Mouse (Mus musculus) kidney, postnatal 14 days (tissue): Measurements from ENCODE around the gene Tgm6.

Experiments used
- DNase-seq: peaks from one replicate; pipeline ENCODE4 v3.0.0; 2022; ENCODE audit warnings: mixed read lengths

Gene Tgm6

DNA sequence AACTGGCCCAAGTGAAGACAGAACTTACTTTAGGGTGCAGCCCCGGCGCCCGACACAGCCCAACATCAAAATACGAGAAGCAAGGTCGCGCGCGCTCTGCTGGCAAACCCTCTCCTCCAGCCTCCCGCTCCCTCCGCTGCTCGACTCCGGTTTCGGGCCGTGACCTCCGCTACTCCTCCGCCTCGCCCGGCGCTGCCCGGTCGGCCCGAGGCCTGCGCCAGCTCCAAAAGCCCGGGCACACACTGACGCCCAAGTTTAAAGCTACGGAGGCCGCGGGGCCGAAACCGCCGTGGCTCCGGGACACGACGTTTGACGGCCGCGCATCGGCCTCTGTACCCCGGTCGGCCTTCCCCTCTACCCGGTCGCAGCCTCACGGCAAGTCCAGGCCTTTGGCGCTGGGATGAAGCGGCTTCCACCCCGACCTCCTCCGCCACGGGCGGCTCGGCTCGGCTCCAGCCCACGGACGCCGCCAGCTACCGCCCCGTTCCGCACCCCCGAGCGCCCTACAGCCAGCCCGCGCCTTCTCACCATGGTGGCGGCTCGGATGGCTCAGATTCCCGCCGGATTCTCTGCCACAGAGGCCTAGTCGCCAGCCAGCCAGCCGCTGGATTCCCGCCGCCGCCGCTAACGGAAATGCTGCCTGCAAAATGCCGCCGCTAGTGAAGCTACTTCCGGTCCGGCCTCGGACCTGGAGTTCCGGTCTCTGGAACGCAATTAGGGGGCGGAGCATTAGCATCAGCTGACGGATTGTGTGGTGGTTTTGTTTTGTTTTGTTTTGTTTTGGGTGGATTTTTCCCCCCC lies 66.7 kb downstream of the Tgm6 start, which contains the start of gene Snrpb:
TSS of gene Snrpb (minus strand) at position 698 of the 801 bp plus-strand sequence.
- DNase-seq = peak; percentile 94

- DNase-seq = no peak
Observed at GRCm38 (mm10) chr2:130179507-130180019, 67.3 kb downstream of the Tgm6 start.

DNA sequence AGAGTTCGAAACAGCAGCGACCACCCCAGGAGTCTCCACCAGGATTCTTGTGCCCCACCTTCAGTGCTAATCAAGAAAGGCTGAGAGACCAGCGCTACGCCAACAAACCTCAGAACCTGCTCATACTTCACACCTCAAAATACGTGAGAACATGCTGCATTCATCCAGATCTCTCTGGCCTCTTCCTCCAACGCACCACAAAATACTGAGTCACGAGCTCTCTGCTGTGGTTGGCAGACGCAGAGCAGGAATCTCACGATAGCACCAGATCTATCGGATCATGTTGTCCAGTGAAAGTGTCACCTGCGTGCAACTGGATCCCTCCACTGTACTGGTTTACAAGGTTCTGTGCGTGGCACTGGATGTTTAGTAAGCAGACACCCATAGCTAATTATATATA lies 76.2 kb downstream of the Tgm6 start:
- no peak for DNase-seq

DNA sequence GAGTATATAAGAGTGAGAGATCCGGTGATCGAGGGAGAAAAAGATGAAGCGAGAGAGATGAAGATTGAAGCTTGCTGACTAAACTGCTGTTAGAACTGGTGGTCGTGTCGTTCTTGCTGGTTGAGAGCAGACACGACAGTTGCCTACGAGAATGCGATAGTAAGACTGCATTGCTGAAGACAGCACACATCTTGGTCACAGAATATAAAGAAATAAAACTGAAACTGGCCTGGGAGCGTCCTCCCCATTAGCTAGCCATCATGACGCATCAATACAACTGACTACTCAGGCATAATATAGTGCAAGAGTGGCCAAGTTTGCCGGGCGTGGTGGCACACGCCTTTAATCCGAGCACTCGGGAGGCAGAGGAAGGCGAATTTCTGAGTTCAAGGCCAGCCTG lies 82.7 kb downstream of the Tgm6 start, which contains the start of gene Tmc2:
TSS of gene Tmc2 (plus strand) at position 301 of the 400 bp plus-strand sequence.
- no peak for DNase-seq

DNA sequence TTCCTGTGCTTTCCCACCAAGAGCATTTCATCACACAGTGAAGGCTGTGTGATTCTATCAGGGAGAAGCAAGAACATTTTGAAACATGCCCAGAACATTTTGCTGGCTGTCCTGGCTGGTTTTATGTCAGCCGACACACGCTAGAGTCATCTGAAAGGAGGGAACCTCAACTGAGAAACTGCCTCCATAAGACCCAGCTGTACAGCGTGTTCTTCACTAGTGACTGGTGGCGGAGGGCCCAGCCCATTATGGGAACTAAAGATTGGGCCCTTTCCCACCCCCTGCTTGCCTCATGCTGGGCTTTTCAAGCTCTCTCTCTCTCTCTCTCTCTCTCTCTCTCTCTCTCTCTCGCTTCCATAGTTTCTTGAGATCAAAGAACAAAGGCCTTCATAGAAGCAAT lies 88.7 kb downstream of the Tgm6 start:
- no peak for DNase-seq
